Mouse (Mus musculus) liver, embryonic 14.5 days (tissue): ENCODE results near the gene Lrrc25. TPM values are rescaled to one million over a fixed set of nuclear protein-coding genes. Genes with fewer than 3 reads are reported as not detected.

ENCODE experiments used
- ATAC-seq: fragments of 200-750 bp; cut with Nextera tagmentation; 2 replicates; pipeline ENCODE4 v1.8.0; 2017; ENCODE audit warnings: moderate number of reproducible peaks, mild to moderate bottlenecking, moderate library complexity; ENCODE audit not compliant: insufficient read depth
- DNase-seq, 3 experiments: peaks; one replicate each; pipeline ENCODE4 v3.0.0-alpha.2; 2012 to 2013; ENCODE audit warnings: low read depth in 3 of 3, low spot score in 3 of 3
- H3K27ac ChIP-seq: fragments of 300-500 bp; sonication (generic); 2 replicates; pipeline ENCODE4 v1.5.1; 2014; ENCODE audit warnings: moderate library complexity, mild to moderate bottlenecking, control low read depth, inconsistent platforms
- H3K27me3 ChIP-seq: fragments of 300-500 bp; sonication (generic); 2 replicates; pipeline ENCODE4 v1.6.1; 2014; ENCODE audit warnings: mild to moderate bottlenecking, low read length, moderate library complexity; ENCODE audit not compliant: control insufficient read depth, insufficient read depth
- H3K36me3 ChIP-seq: fragments of 300-500 bp; sonication (generic); replicated peaks from 2 replicates; pipeline ENCODE4 v1.6.1; 2014; ENCODE audit warnings: low read depth; ENCODE audit not compliant: control insufficient read depth, insufficient read depth
- H3K4me1 ChIP-seq, 2 experiments: fragments of 200-500 bp in 1 of 2; fragments of 300-500 bp in 1 of 2; sonication (generic) in 1 of 2; replicated peaks; 2 replicates each; pipeline ENCODE4 v1.6.1; 2012 to 2014; ENCODE audit warnings: antibody characterized with exemption in 1 of 2, inconsistent platforms in 1 of 2, low read length in 1 of 2; ENCODE audit not compliant: control insufficient read depth in 2 of 2, insufficient read depth in 2 of 2
- H3K4me2 ChIP-seq: fragments of 300-500 bp; sonication (generic); 2 replicates; pipeline ENCODE4 v1.6.1; 2014; ENCODE audit warnings: low read depth, mild to moderate bottlenecking, control low read depth, moderate library complexity
- H3K4me3 ChIP-seq, 2 experiments: fragments of 200-500 bp in 1 of 2; fragments of 300-500 bp in 1 of 2; sonication (generic) in 1 of 2; 2 replicates each; pipeline ENCODE4 v1.5.1; 2012 to 2014; ENCODE audit warnings: low read depth in 2 of 2, low read length in 2 of 2, mild to moderate bottlenecking in 2 of 2, control low read depth in 1 of 2, inconsistent platforms in 1 of 2, moderate library complexity in 1 of 2; ENCODE audit not compliant: insufficient read depth in 1 of 2
- H3K9ac ChIP-seq: fragments of 300-500 bp; sonication (generic); replicated peaks from 2 replicates; pipeline ENCODE4 v1.6.1; 2014; ENCODE audit warnings: mild to moderate bottlenecking, control low read depth, moderate library complexity
- H3K9me3 ChIP-seq: fragments of 300-500 bp; sonication (generic); 2 replicates; pipeline ENCODE4 v1.6.1; 2016; ENCODE audit warnings: low read length, mixed read lengths; ENCODE audit not compliant: control insufficient read depth
- CTCF ChIP-seq: IDR thresholded peaks from 2 replicates; pipeline ENCODE4 v1.5.1; 2016; ENCODE audit warnings: antibody characterized with exemption, low read depth, control low read depth
- EP300 ChIP-seq: IDR thresholded peaks from 2 replicates; pipeline ENCODE4 v1.6.1; 2016; ENCODE audit warnings: antibody characterized with exemption, low read depth
- WGBS: fragments of 180-500 bp; shearing (Covaris S2); extraction: QIAGEN DNeasy Blood & Tissue Kit; methylation state at CpG from one replicate; pipeline ENCODE4 v1.1.7; 2014; ENCODE audit not compliant: insufficient replicate concordance; 5-methylcytosine and 5-hydroxymethylcytosine counted together
- polyA plus RNA-seq, 2 experiments: library from polyadenylated mRNA; depleted of rRNA in 1 of 2; stranded (reverse) in 1 of 2; unstranded in 1 of 2; fragments of >200 nt; fragmentation: Nextera tagmentation in 1 of 2; extraction: Ambion mirVana in 1 of 2; gene quantifications; 2 replicates each; pipeline versions ENCODE4 v1.2.1 to v1.2.3; 2012 to 2014

Gene Lrrc25
- polyA plus RNA-seq, 2 experiments = 4.3 to 4.7 TPM

DNA sequence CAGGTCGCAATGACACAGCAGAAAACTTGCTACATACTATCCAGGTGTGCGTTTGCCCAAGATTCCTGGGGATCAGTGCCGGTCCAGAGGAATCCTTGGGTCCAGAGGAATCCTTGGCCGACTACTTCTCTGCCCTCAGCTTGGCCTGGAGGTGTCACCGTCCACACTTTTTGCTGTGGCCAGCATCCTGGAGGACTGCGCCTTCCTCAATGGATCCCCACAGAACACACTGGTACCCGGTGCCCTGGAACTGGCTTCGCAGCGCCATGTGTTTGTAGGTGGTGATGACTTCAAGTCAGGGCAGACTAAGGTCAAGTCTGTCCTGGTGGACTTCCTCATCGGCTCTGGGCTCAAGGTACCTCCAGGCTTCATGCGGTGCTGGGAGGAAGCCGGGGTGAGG is 20.1 kb upstream of the Lrrc25 start:
- peaks cover 12 to 15% of the 10 kb centered on the region in 2 experiments for H3K4me1 ChIP-seq
- 87% methylated on average over 12 of the region's 12 CpGs for WGBS

GRCm38 (mm10) chr8:70596216-70596615 is 19.7 kb upstream of the Lrrc25 start:
- Histone ChIP-seq H3K36me3 (peaks cover 4% of the 10 kb centered on the region), H3K27me3 (no peaks in the 10 kb centered on the region), H3K9ac (no peak overlapping the region), H3K4me2 (no peak overlapping the region), H3K4me1 (peaks cover 14 to 19% of the 10 kb centered on the region in 2 experiments), H3K4me3 (no peak overlapping the region), H3K9me3 (no peaks in the 10 kb centered on the region), H3K27ac (no peak overlapping the region)
- WGBS = 84% methylated on average over 18 of the region's 18 CpGs
- no peak for ATAC-seq
- DNase-seq = no peak
- TF ChIP-seq CTCF (no peak), EP300 (no peak)

More for the DNA sequence above, 20.1 kb upstream of the Lrrc25 start:
- TF ChIP-seq EP300 (no peak), CTCF (no peak)
- Histone ChIP-seq H3K4me2 (peak overlapping the region; percentile 99), H3K36me3 (peaks cover 4% of the 10 kb centered on the region), H3K9ac (no peak overlapping the region), H3K27ac (no peak overlapping the region), H3K9me3 (no peaks in the 10 kb centered on the region), H3K27me3 (no peaks in the 10 kb centered on the region), H3K4me3 (no peak overlapping the region)
- ATAC-seq (no peak), DNase-seq (no peak)

- Histone ChIP-seq H3K4me2 (no peak overlapping the region), H3K4me1 (peaks cover 16 to 22% of the 10 kb centered on the region in 2 experiments), H3K36me3 (no peaks in the 10 kb centered on the region; the same call in 1 of the 2 replicates), H3K4me3 (no peak overlapping the region), H3K27ac (no peak overlapping the region), H3K9me3 (no peaks in the 10 kb centered on the region), H3K27me3 (no peaks in the 10 kb centered on the region), H3K9ac (no peak overlapping the region)
- no peak for DNase-seq
- 80% methylated on average over 17 of the region's 17 CpGs for WGBS
- TF ChIP-seq EP300 = no peak
- TF ChIP-seq CTCF = peak; percentile 28; the same call in 1 of the 2 replicates
- ATAC-seq = no peak
These were observed 19.1 kb upstream of the Lrrc25 start for GRCm38 (mm10) chr8:70596775-70597416.

DNA sequence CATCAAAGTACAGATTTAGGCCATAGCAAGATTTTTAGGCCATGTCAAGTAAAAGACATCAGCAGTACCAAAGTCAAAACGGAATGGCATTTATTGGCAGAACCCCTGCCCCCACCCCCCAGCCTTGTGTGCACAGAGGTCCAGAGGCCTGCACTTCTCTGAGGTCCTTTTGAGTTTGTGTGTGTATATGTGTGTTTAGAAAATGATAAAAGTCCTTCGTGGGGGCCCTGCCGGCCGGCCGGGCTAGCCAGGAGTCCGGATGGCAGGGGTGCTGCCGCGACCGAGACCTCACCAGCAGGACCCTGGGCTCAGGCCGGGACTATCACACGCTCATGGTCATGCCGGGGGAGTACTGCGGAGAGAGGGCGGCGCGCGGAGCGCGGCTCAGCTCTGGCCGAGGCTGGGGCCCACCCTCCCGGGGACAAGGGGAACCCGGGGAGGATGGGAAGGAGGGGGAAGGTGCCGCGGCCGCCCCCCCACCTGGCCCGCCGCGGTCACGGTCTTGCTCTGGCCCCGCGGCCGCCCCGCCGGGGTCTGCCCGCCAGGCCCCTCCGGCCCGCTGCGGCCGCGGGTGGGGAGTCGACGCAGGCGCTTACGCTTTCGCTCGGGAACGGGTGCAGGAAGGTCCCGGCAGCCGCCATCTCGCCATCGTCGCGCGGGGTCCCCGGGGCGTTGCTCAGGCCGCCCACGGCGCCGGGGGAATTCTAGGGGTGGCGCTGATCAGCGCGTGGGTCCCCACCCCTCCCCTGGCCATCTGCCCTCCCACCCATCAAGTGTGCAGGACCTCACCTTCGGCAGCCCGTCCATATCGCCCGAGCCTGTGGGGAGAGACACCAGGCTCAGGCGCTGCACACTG is 18.3 kb upstream of the Lrrc25 start:
- H3K36me3 ChIP-seq = peaks cover 3% of the 10 kb centered on the region; the same call in 1 of the 2 replicates
- H3K4me3 ChIP-seq = peak overlapping the region in 1 of 2 experiments; percentile 21; a peak in 2 of 4 replicates
- TF ChIP-seq EP300 = no peak
- no peak for TF ChIP-seq CTCF
- peak overlapping the region; percentile 47 for H3K4me2 ChIP-seq
- peaks cover 16 to 22% of the 10 kb centered on the region in 2 experiments for H3K4me1 ChIP-seq
- no peaks in the 10 kb centered on the region for H3K27me3 ChIP-seq
- ATAC-seq (no peak), DNase-seq (no peak)
- no peaks in the 10 kb centered on the region for H3K9me3 ChIP-seq
- H3K9ac ChIP-seq = no peak overlapping the region
- 61% methylated on average over 68 of the region's 68 CpGs for WGBS
- no peak overlapping the region for H3K27ac ChIP-seq

DNA sequence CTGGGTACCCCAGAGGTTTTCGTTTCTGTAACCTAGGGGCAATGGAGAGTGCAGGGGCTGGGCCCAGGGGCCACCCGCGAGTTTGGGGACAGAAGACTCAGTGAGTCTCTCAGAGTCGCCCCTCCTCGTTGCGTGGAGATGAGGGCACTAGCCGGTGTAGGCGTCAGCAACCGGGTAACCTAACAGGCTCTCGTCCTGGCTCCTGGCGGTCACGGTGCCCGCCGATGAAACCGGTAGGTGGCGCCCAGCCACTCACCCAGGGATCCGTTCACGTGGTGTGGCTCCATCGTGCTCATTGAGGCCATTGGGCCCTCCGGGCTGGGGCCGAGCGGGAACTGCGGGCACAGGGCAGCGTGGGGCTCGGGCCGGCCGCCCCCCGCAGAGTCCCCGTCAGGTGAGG is 17.7 kb upstream of the Lrrc25 start:
- H3K27me3 ChIP-seq = no peaks in the 10 kb centered on the region
- peak overlapping the region; percentile 47 for H3K4me2 ChIP-seq
- 32% methylated on average over 29 of the region's 29 CpGs for WGBS
- H3K4me1 ChIP-seq = peaks cover 16 to 22% of the 10 kb centered on the region in 2 experiments
- TF ChIP-seq EP300 (no peak), CTCF (peak; percentile 89)
- H3K27ac ChIP-seq = no peak overlapping the region
- H3K9ac ChIP-seq = no peak overlapping the region
- H3K4me3 ChIP-seq = peak overlapping the region in 1 of 2 experiments; percentile 21; a peak in 1 of 4 replicates
- H3K9me3 ChIP-seq = no peaks in the 10 kb centered on the region
- peaks cover 5% of the 10 kb centered on the region; the same call in 1 of the 2 replicates for H3K36me3 ChIP-seq
- ATAC-seq = no peak
- no peak for DNase-seq
